Mouse (Mus musculus): ENCODE results near the gene Tmc6.

DNA sequence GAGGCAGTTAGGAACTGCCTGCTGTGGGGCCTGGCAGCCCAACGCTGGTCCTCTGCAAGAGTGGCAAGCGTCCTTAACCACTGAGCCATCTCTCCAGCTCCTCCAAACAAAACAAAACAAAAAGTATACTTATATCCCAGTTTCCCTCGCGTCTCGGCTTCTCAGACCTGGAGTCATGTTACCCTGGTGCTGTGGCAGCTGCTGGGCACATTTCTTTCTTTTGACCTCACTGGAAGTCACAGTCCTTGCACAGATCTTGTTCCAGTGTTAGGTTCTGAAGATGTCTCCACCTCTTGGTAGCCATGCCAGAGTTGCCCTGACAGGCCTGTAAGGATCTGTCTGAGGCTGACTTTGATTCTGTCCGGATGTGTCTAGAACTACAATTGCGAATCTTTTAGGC, 19.7 kb upstream of the Tmc6 start:
- TF ChIP-seq CTCF (IDR thresholded peaks at IDR 0.05; ENCODE audit: low read depth) (no peak), EP300 (IDR thresholded peaks at IDR 0.05; ENCODE audit: low read depth) (no peak)

Data from liver, postnatal 0 days (tissue).